Mouse (Mus musculus): ENCODE measurements around the gene Vmp1. TPM values are rescaled to one million over a fixed set of nuclear protein-coding genes. Genes with fewer than 3 reads are reported as not detected.

Vmp1 gene
- polyA plus RNA-seq, 1 experiment from 2014 or later = 86.8 TPM

GRCm38 (mm10) chr11:86667553-86667952 is 16.1 kb downstream of the Vmp1 start:
- Histone ChIP-seq H3K4me2 (no peak overlapping the region), H3K27ac (no peak overlapping the region), H3K4me1 (peaks cover 5% of the 10 kb centered on the region; the same call in 1 of the 2 replicates), H3K9me3 (no peaks in the 10 kb centered on the region), H3K36me3 (replicated peaks) (peaks cover 20% of the 10 kb centered on the region), H3K4me3 (replicated peaks) (no peak overlapping the region), H3K9ac (no peak overlapping the region), H3K27me3 (no peaks in the 10 kb centered on the region)
- 92% methylated on average over 2 of the region's 2 CpGs for WGBS
- no peak for ATAC-seq (ENCODE audit: low FRiP score)

- no peaks in the 10 kb centered on the region for H3K4me1 ChIP-seq
- peaks cover 39% of the 10 kb centered on the region for H3K36me3 ChIP-seq (replicated peaks)
- WGBS = 89% methylated on average over 3 of the region's 3 CpGs
- H3K9ac ChIP-seq = no peak overlapping the region
- no peak overlapping the region for H3K4me2 ChIP-seq
- H3K4me3 ChIP-seq (replicated peaks) = no peak overlapping the region
- no peak overlapping the region for H3K27ac ChIP-seq
- no peaks in the 10 kb centered on the region for H3K9me3 ChIP-seq
- no peak for ATAC-seq (ENCODE audit: low FRiP score)
- H3K27me3 ChIP-seq = no peaks in the 10 kb centered on the region
Observed at GRCm38 (mm10) chr11:86664406-86664805, 19.2 kb downstream of the Vmp1 start.

- Histone ChIP-seq H3K4me2 (no peak overlapping the region), H3K4me3 (replicated peaks) (no peak overlapping the region), H3K36me3 (replicated peaks) (peaks cover 39% of the 10 kb centered on the region), H3K9ac (no peak overlapping the region), H3K4me1 (no peaks in the 10 kb centered on the region), H3K9me3 (no peaks in the 10 kb centered on the region), H3K27me3 (no peaks in the 10 kb centered on the region), H3K27ac (no peak overlapping the region)
- no peak for ATAC-seq (ENCODE audit: low FRiP score)
Observed at GRCm38 (mm10) chr11:86663977-86664376, 19.7 kb downstream of the Vmp1 start.

GRCm38 (mm10) chr11:86662986-86663895 is 20.4 kb downstream of the Vmp1 start:
- no peak overlapping the region for H3K4me3 ChIP-seq (replicated peaks)
- H3K27ac ChIP-seq = no peak overlapping the region
- H3K4me1 ChIP-seq = no peaks in the 10 kb centered on the region
- H3K9me3 ChIP-seq = no peaks in the 10 kb centered on the region
- no peak overlapping the region for H3K4me2 ChIP-seq
- no peaks in the 10 kb centered on the region for H3K27me3 ChIP-seq
- no peak overlapping the region for H3K9ac ChIP-seq
- peaks cover 39% of the 10 kb centered on the region for H3K36me3 ChIP-seq (replicated peaks)
- ATAC-seq (ENCODE audit: low FRiP score) = no peak
- 91% methylated on average over 8 of the region's 8 CpGs for WGBS

- Histone ChIP-seq H3K27me3 (no peaks in the 10 kb centered on the region), H3K4me1 (no peaks in the 10 kb centered on the region), H3K36me3 (replicated peaks) (peaks cover 20% of the 10 kb centered on the region), H3K27ac (no peak overlapping the region), H3K9ac (no peak overlapping the region), H3K9me3 (no peaks in the 10 kb centered on the region), H3K4me2 (no peak overlapping the region), H3K4me3 (replicated peaks) (no peak overlapping the region)
- ATAC-seq (ENCODE audit: low FRiP score) = no peak
Observed at GRCm38 (mm10) chr11:86657863-86658262, 25.8 kb downstream of the Vmp1 start.

- 89% methylated on average over 4 of the region's 4 CpGs for WGBS
- no peak overlapping the region for H3K27ac ChIP-seq
- no peaks in the 10 kb centered on the region for H3K9me3 ChIP-seq
- no peak for ATAC-seq (ENCODE audit: low FRiP score)
- peaks cover 14% of the 10 kb centered on the region for H3K36me3 ChIP-seq (replicated peaks)
- H3K27me3 ChIP-seq = no peaks in the 10 kb centered on the region
- no peak overlapping the region for H3K4me3 ChIP-seq (replicated peaks)
- no peaks in the 10 kb centered on the region for H3K4me1 ChIP-seq
- H3K4me2 ChIP-seq = no peak overlapping the region
- H3K9ac ChIP-seq = no peak overlapping the region
Observed at GRCm38 (mm10) chr11:86656849-86657567, 26.6 kb downstream of the Vmp1 start.

- no peak overlapping the region for H3K9ac ChIP-seq
- no peaks in the 10 kb centered on the region for H3K4me1 ChIP-seq
- H3K27me3 ChIP-seq = no peaks in the 10 kb centered on the region
- no peak overlapping the region for H3K4me3 ChIP-seq (replicated peaks)
- WGBS = 82% methylated on average over 1 of the region's 1 CpGs
- H3K4me2 ChIP-seq = no peak overlapping the region
- ATAC-seq (ENCODE audit: low FRiP score) = no peak
- H3K9me3 ChIP-seq = no peaks in the 10 kb centered on the region
- H3K36me3 ChIP-seq (replicated peaks) = peaks cover 3% of the 10 kb centered on the region
- H3K27ac ChIP-seq = no peak overlapping the region
Observed at GRCm38 (mm10) chr11:86655671-86656070, 28.0 kb downstream of the Vmp1 start.

GRCm38 (mm10) chr11:86654096-86654495 is 29.5 kb downstream of the Vmp1 start:
- 92% methylated on average over 4 of the region's 4 CpGs for WGBS
- Histone ChIP-seq H3K4me3 (replicated peaks) (no peak overlapping the region), H3K9me3 (no peaks in the 10 kb centered on the region), H3K36me3 (replicated peaks) (no peaks in the 10 kb centered on the region), H3K27ac (no peak overlapping the region), H3K27me3 (no peaks in the 10 kb centered on the region), H3K4me2 (no peak overlapping the region), H3K9ac (no peak overlapping the region), H3K4me1 (no peaks in the 10 kb centered on the region)
- no peak for ATAC-seq (ENCODE audit: low FRiP score)

- Histone ChIP-seq H3K4me3 (replicated peaks) (no peak overlapping the region), H3K9ac (no peak overlapping the region), H3K9me3 (no peaks in the 10 kb centered on the region), H3K4me2 (no peak overlapping the region), H3K36me3 (replicated peaks) (no peaks in the 10 kb centered on the region), H3K27me3 (no peaks in the 10 kb centered on the region), H3K4me1 (no peaks in the 10 kb centered on the region), H3K27ac (no peak overlapping the region)
- ATAC-seq (ENCODE audit: low FRiP score) = no peak
- 46% methylated on average over 3 of the region's 3 CpGs for WGBS
Observed at GRCm38 (mm10) chr11:86653446-86653845, 30.2 kb downstream of the Vmp1 start.

- 90% methylated on average over 4 of the region's 4 CpGs for WGBS
- no peaks in the 10 kb centered on the region for H3K9me3 ChIP-seq
- no peak overlapping the region for H3K4me2 ChIP-seq
- H3K27ac ChIP-seq = no peak overlapping the region
- no peak for ATAC-seq (ENCODE audit: low FRiP score)
- peaks cover 6% of the 10 kb centered on the region; the same call in 1 of the 2 replicates for H3K4me1 ChIP-seq
- no peak overlapping the region for H3K9ac ChIP-seq
- H3K27me3 ChIP-seq = no peaks in the 10 kb centered on the region
- no peak overlapping the region for H3K4me3 ChIP-seq (replicated peaks)
- H3K36me3 ChIP-seq (replicated peaks) = no peaks in the 10 kb centered on the region
Observed at GRCm38 (mm10) chr11:86652578-86652979, 31.1 kb downstream of the Vmp1 start.

GRCm38 (mm10) chr11:86650676-86651075 is 33.0 kb downstream of the Vmp1 start:
- Histone ChIP-seq H3K4me2 (no peak overlapping the region), H3K9ac (no peak overlapping the region), H3K4me3 (replicated peaks) (no peak overlapping the region), H3K36me3 (replicated peaks) (no peaks in the 10 kb centered on the region), H3K27ac (no peak overlapping the region), H3K27me3 (no peaks in the 10 kb centered on the region), H3K9me3 (no peaks in the 10 kb centered on the region), H3K4me1 (peaks cover 9% of the 10 kb centered on the region)
- WGBS = 65% methylated on average over 6 of the region's 6 CpGs
- ATAC-seq (ENCODE audit: low FRiP score) = no peak

- Histone ChIP-seq H3K27ac (no peak overlapping the region), H3K4me1 (peaks cover 9% of the 10 kb centered on the region), H3K4me2 (no peak overlapping the region), H3K27me3 (no peaks in the 10 kb centered on the region), H3K4me3 (replicated peaks) (no peak overlapping the region), H3K9me3 (no peaks in the 10 kb centered on the region), H3K36me3 (replicated peaks) (no peaks in the 10 kb centered on the region), H3K9ac (no peak overlapping the region)
- WGBS = 84% methylated on average over 1 of the region's 1 CpGs
- no peak for ATAC-seq (ENCODE audit: low FRiP score)
Observed at GRCm38 (mm10) chr11:86649542-86649941, 34.1 kb downstream of the Vmp1 start.
